Mouse (Mus musculus) gastrocnemius, postnatal 10 days (tissue): ENCODE results near the gene Esrrg. TPM values are rescaled to one million over a fixed set of nuclear protein-coding genes. Genes with fewer than 3 reads are reported as not detected.

Source experiments
- DNase-seq: peaks from one replicate; pipeline ENCODE4 v3.0.0; 2021; ENCODE audit warnings: mixed read lengths
- total RNA-seq, 2 experiments: library from RNA; stranded (reverse); gene quantifications; 2 replicates each; pipeline ENCODE4 v1.2.3; 2021

Gene Esrrg
- total RNA-seq, 2 experiments from 2014 or later: 10.6 to 11.3 TPM

GRCm38 (mm10) chr1:187834576-187834975 lies 226.0 kb downstream of the Esrrg start:
- no peak for DNase-seq

DNA sequence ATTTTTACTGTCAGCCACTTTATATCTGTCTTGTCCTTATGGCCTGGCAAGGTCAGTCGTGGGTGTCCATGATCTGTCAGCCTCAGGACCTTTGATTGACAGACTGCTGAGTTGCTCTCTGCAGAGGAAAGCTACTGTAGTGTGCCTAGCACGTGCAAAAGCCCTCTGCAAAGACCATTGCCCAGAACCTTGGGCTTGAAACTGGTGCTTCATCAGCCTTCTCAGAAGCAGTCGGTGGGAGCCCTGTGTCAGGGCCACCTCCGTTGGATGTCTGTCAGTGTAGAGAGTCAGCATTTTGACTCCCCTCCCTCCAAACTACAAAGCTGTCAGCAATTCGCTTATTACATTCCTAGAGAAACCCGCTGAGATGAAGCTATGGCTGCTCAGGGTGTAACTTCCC lies 227.8 kb downstream of the Esrrg start:
- no peak for DNase-seq

DNA sequence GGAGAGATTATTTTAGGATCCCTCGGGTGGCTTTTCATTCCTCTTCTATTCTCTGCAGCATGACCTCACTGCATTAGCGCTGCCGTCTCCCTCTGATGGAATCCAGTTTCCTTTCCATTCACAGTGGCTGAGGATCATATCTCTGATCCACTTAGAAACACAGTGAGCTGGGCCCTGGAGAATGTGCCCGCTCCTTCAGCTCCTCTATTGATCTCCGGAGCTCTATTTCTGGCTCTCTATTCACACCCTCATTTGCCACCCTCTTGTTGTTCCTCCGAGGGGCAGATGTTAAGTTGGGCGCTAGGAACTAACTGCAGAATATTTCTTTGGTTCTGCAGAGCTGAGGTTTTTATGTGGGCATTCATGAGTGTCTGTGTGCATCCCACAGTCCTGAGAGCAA lies 228.3 kb downstream of the Esrrg start:
- DNase-seq: peak; percentile 8

DNA sequence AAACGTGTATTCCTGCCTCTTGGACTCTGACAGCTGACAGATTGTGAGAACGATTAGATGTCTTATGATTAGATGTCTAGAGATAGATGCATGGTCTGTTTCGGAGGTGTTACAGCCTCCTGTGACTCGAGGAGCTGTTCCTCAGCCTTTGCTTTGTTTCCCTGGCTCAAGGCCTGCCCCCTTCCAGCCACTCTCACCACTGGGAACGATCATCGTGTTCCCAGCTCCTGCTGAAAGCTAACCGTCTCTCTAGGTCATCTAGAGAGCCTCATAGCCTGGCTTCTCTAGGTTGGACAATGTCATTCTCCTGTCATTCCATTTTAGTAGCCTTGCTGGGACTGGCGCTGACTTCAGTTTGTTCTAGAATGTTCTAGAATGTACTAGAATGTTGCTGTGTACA lies 233.0 kb downstream of the Esrrg start:
- no peak for DNase-seq

DNA sequence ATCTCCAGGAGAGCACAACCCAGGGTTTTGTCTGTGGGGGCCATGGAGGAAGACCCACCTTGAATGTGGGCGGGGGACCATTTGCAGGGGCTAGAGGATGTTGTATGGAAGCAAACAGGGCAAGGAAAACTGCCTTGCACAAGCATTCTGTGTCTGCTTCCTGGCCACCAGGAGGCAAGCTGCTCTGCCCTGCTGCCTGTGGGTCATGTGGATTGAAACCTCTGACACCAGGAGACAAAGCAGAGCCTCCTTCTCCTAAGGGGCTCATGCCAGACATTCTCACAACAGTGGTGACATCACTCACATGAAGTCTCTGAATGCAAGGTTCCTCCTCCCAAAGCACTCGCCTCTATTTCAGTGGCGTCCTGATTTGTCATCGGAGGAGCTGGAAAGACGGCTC lies 234.1 kb downstream of the Esrrg start:
- no peak for DNase-seq

DNA sequence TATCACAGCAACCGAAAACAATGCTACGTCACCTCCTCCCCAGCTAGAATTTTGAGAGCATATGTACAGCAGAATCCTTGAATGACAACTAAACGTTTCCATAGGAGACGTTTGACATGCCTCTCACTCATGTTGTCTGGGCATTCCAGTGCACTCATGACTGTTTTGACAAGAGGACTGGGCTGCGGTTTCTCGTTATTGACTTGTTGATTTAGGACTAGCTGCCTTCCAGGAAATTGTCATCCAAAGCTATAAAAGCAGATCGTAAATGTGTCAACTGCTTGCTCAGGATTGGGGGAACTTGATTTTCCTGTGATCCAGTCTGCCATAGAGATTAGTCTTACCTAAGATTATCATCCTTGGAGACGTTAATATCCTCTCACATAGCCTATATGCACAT lies 245.6 kb downstream of the Esrrg start:
- no peak for DNase-seq

- DNase-seq: no peak
Measured at GRCm38 (mm10) chr1:187862339-187862738, 253.7 kb downstream of the Esrrg start.

GRCm38 (mm10) chr1:187868427-187868826 lies 259.8 kb downstream of the Esrrg start:
- no peak for DNase-seq

DNA sequence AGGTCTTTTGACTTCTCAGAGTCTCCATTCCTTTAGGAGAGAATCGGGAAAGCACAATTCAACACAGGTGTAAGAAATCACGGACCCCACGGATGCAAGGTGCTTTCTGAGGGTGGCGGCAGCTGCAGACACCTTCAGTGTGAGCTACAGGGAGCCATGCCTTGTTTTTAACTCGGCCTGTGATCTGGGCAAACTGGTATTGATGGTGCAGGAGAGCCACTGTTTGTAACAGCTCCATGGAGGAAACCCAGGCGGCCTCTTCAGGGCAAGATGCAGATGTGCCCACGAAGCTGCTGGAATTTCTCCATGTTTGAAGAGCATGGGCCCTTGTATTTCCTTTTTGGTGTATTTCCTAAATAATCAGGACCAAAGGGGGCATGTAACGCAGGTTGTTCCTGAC lies 263.6 kb downstream of the Esrrg start:
- no peak for DNase-seq

DNA sequence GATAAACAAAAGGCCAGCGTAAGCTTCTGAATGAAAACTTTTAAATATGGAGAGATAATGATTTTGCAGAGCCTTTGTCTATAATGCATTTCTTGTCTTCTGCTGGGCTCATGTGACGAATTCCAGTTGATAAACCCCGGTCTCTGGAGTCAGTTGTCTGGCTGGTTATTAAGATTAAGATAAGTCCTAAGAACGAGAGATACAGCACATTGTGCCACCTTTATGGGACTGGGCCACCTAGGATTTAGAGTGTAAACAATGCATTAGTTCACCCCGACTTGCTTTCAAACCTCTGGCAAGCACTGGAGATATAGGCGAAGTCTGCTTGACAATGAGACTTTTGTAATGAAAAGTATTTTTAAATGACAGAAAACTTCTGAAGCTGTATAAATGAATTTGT lies 264.2 kb downstream of the Esrrg start:
- no peak for DNase-seq

GRCm38 (mm10) chr1:187873770-187874169 lies 265.2 kb downstream of the Esrrg start:
- no peak for DNase-seq

GRCm38 (mm10) chr1:187887270-187887669 lies 278.7 kb downstream of the Esrrg start:
- no peak for DNase-seq

DNA sequence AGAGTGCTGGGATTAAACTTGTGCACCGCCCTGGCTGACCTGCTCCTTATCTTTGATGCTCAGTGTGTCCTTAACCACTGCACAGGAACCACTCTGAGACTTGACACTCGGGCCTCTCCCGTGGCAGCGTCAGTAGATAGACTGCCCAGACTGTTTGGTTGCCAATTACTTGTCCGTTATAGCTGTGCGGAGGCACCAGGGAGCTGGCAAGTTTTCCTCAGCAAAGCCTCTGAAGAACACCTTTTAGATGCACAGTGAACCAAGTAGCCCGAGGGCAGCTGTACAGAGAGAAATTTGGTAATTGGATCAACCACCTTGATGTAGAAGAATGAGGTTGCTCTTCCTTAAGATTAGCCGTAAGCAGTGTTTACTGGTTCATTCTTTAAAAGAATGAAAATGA lies 279.6 kb downstream of the Esrrg start:
- no peak for DNase-seq

DNA sequence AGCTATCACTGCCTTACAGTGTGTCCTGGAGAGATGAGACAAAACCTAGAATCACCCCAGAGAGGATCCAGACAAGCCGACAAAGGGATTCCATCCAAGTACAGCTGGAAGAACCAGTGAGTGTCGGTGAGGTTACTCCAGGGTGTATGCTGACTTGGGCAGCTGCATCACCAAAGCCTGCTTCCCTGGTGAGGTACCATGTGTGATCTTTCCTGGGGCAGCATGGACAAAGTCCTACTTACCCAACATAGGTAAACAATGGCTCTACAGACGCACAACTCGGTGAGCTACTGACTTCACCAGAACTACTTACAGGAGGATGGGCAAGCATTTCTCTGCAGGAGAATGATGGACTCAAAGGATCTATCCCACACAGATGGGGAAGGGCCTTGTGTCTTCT lies 280.5 kb downstream of the Esrrg start:
- no peak for DNase-seq

- no peak for DNase-seq
Measured at GRCm38 (mm10) chr1:187891262-187891661, 282.7 kb downstream of the Esrrg start.

DNA sequence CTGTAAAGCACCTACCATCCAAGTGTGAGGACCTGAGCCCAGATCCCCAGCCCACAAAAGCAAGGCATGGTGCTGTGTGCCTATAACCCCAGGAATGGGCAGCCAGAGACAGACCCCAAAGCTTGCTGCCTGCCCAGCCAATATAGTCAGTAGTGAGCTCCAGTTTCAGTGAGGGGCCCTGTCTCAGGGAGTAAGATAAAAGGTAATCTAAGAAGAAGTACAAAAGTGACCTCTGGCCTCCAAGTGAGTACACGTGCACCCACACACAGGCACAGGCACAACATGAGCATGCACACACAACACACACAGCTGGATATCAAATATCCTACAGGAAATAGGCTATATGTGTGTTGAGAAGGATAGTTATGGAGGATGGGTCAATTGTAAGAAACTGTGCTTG lies 286.9 kb downstream of the Esrrg start:
- no peak for DNase-seq

GRCm38 (mm10) chr1:187896291-187896690 lies 287.7 kb downstream of the Esrrg start:
- DNase-seq: no peak

DNA sequence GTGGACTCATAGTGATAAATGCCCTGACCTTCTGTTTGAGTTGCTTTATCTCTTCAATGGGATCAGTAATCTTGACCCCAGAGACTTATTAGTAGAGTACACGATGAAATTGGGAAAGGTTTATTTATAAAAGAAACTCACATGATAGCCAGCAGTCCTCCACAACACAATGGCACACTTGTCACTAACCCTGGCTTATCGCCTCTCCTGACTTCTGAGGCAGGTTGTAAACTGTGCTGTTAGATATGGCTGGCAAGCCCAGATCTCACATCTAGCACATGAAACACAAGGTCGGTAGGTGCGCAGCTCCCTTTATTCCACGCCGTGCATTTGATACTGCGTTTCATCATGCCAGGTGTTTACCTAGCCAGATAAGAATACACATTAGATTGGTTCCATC lies 288.3 kb downstream of the Esrrg start:
- DNase-seq: no peak

DNA sequence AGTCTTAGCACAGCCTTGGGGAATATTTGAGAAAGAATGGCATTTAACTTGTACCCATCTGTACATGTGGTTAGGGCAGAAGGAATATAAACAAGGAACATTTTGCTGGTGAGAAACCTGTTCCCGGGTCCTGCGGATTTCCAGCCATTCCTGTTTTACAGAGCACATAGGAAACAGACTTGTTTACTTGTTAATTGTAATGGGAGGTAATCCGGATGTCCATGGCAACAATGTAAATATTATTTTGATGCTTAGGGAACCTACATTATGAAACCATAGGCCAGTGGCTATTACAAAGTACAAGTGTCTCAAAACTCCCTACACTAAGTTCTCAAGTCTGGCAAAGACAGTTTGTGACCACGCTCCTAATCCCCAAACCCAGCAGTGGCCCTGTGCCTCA lies 290.9 kb downstream of the Esrrg start:
- no peak for DNase-seq

DNA sequence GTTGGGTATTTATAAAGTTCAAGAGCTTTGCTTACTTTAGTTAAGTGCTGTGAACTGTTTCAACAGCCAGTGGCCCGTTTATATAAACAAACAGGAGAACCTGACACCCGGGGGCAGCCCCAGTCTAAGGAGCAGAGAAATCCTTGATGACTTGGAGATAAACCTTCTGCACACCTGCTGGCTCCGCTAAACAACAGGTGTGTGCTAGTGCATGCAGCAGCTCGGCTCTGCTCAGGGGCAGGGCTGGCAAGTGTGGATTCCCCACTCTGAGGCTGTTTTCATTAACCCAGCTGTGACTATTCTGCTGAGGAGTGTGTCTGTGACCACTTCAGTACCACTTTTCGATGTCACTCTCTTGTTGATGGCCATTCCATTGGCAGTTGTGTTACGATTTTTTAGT lies 292.2 kb downstream of the Esrrg start:
- no peak for DNase-seq

DNA sequence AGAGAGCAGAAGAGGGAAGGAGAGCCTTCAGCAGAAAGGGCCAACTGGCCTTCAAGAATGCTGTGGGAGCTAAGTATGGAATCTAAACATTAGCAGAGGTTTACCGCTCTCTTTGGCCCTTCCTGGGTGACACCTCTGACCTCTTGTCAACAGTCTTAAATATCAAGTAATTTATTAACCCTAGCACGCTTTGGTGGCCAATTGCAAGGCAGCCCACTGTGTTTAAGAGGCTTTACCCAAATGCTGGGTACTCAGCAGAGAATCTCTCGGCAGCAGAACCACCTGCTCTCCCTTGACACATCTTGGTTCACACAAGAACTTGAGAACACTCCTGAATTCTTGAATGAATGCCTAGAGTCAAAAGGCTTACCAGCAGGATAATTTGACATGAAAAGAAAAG lies 293.6 kb downstream of the Esrrg start:
- DNase-seq: no peak

DNA sequence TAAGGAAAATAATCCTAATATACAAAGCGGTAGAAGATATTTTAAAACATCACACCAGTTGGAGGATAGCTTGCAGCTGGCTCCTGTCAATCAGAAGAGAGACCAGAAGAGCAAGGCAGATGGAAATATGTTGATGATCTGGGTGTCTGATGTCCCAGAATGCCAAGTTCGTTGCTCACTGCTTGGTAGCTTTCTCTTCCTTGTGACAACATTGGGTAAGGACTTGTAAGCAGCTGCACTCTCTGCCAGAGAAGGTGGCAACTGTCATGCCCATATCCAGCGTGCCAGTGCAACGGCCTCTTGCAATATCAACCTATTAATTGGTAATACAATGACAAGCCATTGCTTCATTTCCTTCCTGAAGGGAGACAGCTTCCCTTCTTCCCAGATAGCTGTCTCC lies 296.1 kb downstream of the Esrrg start:
- DNase-seq: no peak

DNA sequence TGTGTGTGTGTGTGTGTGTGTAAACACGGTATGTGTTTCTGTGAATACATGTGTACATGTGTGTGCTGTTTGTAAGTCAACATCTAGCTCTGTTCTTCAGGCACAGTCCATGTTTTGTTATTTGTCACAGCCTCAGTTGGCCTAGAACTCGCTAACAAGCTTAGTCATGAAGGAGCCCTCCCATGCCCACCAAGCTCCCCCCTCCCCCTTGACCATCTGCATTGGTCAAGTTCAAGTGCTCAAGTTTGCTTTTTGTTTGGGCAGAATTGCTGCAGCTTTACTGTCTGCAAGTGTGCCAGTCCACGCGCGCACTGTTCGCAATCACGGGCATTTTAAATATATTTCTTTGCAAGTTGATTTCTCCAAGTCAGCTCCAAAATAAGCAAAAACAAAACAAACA lies 298.8 kb downstream of the Esrrg start:
- no peak for DNase-seq

DNA sequence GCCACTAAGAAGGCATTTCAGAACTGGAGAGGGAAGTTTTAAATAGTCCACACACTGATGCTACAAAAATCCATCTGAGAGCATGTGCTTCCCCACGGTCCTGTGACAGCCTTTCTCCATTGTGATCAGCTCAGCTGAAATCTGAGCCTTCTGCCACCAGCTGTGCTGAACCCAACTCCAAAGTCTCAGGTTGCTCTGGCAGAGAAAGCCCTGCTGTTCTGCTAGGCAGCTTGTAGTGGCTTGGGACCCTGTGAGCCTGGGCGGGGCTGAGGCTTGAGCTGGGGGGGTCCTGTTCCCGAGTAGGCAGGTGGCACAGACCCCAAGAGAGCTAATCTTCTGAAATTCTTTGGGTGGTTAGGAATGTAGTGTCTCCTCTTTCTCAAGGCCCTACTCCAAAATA lies 299.3 kb downstream of the Esrrg start:
- no peak for DNase-seq

DNA sequence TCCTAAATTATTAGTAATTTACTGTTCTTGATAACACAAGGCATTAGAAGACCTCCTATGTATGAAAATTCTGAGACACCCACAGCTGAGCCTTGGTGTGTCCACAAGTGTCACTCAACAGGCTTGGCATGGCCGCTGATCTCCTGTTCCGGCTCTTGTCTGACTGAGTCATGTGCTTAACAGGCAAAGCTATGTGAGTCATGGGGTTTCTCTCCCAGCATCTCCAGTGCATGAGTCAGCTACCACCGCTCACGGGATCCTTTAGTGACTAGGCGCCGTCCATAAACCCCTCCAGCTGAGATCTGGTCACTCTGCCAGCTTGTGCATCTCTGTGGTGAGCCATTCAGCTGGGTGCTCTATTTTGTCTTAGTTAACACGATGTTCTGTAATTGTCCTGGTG lies 302.1 kb downstream of the Esrrg start:
- peak; percentile 17 for DNase-seq

DNA sequence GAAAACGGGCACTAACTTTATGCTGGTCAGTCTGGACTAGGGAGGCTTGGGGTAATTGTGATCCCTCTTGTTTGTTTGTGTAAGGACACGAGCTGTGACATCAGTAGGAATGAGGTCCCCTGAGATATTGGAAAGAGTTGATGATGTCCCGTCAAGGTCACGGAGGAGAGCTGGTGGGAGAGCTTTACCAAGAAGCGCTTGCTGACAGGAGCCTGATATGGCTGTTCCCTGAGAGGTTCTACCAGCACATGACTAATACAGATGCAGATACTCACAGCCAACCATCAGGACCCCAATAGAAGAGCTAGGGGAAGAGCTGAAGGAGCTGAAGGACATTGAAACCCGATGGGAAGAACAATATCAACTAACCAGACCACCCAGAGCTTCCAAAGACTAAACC lies 302.6 kb downstream of the Esrrg start:
- no peak for DNase-seq
